Mouse (Mus musculus): ENCODE results near the gene S100pbp.

The S100pbp gene

GRCm38 (mm10) chr4:129130149-129130548 is 59.4 kb downstream of the S100pbp start:
- DNase-seq (ENCODE audit: low spot score in 2 of 2) = peak; percentile 9 to 43

- no peak for DNase-seq (ENCODE audit: low spot score in 2 of 2)
Observed at GRCm38 (mm10) chr4:129129387-129129786, 60.1 kb downstream of the S100pbp start.

GRCm38 (mm10) chr4:129128582-129129338 is 60.8 kb downstream of the S100pbp start:
- DNase-seq (ENCODE audit: low spot score in 2 of 2) = no peak

- no peak for DNase-seq (ENCODE audit: low spot score in 2 of 2)
Observed at GRCm38 (mm10) chr4:129125736-129126451, 63.6 kb downstream of the S100pbp start.

- DNase-seq (ENCODE audit: low spot score in 2 of 2) = no peak
Observed at GRCm38 (mm10) chr4:129124652-129125146, 64.8 kb downstream of the S100pbp start.

GRCm38 (mm10) chr4:129122719-129123118 is 66.8 kb downstream of the S100pbp start:
- DNase-seq (ENCODE audit: low spot score in 2 of 2) = no peak

- DNase-seq (ENCODE audit: low spot score in 2 of 2) = no peak
Observed at GRCm38 (mm10) chr4:129122107-129122506, 67.4 kb downstream of the S100pbp start.

GRCm38 (mm10) chr4:129121569-129122086 is 67.9 kb downstream of the S100pbp start, which contains the start of gene Hpca:
Hpca (minus strand) TSS chr4:129122036.
- no peak for DNase-seq (ENCODE audit: low spot score in 2 of 2)

- peak; percentile 24 to 79 for DNase-seq (ENCODE audit: low spot score in 2 of 2)
Observed at GRCm38 (mm10) chr4:129120520-129121445, 68.7 kb downstream of the S100pbp start.

GRCm38 (mm10) chr4:129119708-129120107 is 69.8 kb downstream of the S100pbp start:
- DNase-seq (ENCODE audit: low spot score in 2 of 2) = no peak

- DNase-seq (ENCODE audit: low spot score in 2 of 2) = no peak
Observed at GRCm38 (mm10) chr4:129117720-129118510, 71.6 kb downstream of the S100pbp start.

GRCm38 (mm10) chr4:129116703-129117102 is 72.8 kb downstream of the S100pbp start:
- DNase-seq (ENCODE audit: low spot score in 2 of 2) = no peak

GRCm38 (mm10) chr4:129113083-129113988 is 76.2 kb downstream of the S100pbp start:
- DNase-seq (ENCODE audit: low spot score in 2 of 2) = peak; percentile 50 to 59

GRCm38 (mm10) chr4:129112231-129112630 is 77.3 kb downstream of the S100pbp start:
- no peak for DNase-seq (ENCODE audit: low spot score in 2 of 2)

GRCm38 (mm10) chr4:129111350-129111749 is 78.2 kb downstream of the S100pbp start:
- DNase-seq (ENCODE audit: low spot score in 2 of 2) = no peak

GRCm38 (mm10) chr4:129110804-129111203 is 78.7 kb downstream of the S100pbp start:
- DNase-seq (ENCODE audit: low spot score in 2 of 2) = no peak

GRCm38 (mm10) chr4:129108624-129109023 is 80.9 kb downstream of the S100pbp start:
- no peak for DNase-seq (ENCODE audit: low spot score in 2 of 2)

- no peak for DNase-seq (ENCODE audit: low spot score in 2 of 2)
Observed at GRCm38 (mm10) chr4:129107348-129107899, 82.1 kb downstream of the S100pbp start.

- no peak for DNase-seq (ENCODE audit: low spot score in 2 of 2)
Observed at GRCm38 (mm10) chr4:129106073-129106472, 83.5 kb downstream of the S100pbp start.

All from thymus, postnatal 10 days (tissue).